Mouse (Mus musculus): Measurements from ENCODE around the gene Gm9732. TPM values are rescaled to one million over a fixed set of nuclear protein-coding genes. Genes with fewer than 3 reads are reported as not detected.

Gene Gm9732
- polyA plus RNA-seq (2017; shearing (Covaris generic)) = 1 to 10 TPM in 1 of 2 experiments, under 1 TPM in 1; 0.81 to 4.9 TPM

GRCm38 (mm10) chr14:43274986-43275511 lies at the start of gene Gm9732:
TSS of gene Gm9732 (plus strand) at chr14:43275036.

GRCm38 (mm10) chr14:43235204-43235603 lies 39.6 kb upstream of the Gm9732 start, which contains the start of gene Gm8122:
TSS of gene Gm8122 (minus strand) at chr14:43235304.

GRCm38 (mm10) chr14:43258349-43258748 lies 16.5 kb upstream of the Gm9732 start, which contains the start of gene Gm8126:
TSS of gene Gm8126 (plus strand) at chr14:43258649.

GRCm38 (mm10) chr14:43293503-43293902 lies 18.7 kb downstream of the Gm9732 start, which contains the start of gene Gm8127:
TSS of gene Gm8127 (minus strand) at chr14:43293832.

GRCm38 (mm10) chr14:43347711-43348110 lies 72.9 kb downstream of the Gm9732 start, which contains the start of gene 1700001F09Rik:
TSS of gene 1700001F09Rik (minus strand) at chr14:43347811.

Other genes starting within 250 kb of the Gm9732 start
- gene Gm8094, start 198.4 kb upstream of the Gm9732 start, polyA plus RNA-seq (2017; shearing (Covaris generic)) = not detected
- gene Gm8104, start 174.4 kb upstream of the Gm9732 start, polyA plus RNA-seq (2017; shearing (Covaris generic)) = not detected
- gene Gm7233, start 95.2 kb upstream of the Gm9732 start, polyA plus RNA-seq (2017; shearing (Covaris generic)) = not detected
- not detected for gene Gm8122, start 39.7 kb upstream of the Gm9732 start, polyA plus RNA-seq (2017; shearing (Covaris generic))
- 1 to 10 TPM in 1 of 2 experiments, under 1 TPM in 1; 0.28 to 1.6 TPM for gene Gm8126, start 16.4 kb upstream of the Gm9732 start, polyA plus RNA-seq (2017; shearing (Covaris generic))
- 1 to 10 TPM in 1 of 2 experiments, under 1 TPM in 1; 0.25 to 1.8 TPM for gene Gm8127, start 18.8 kb downstream of the Gm9732 start, polyA plus RNA-seq (2017; shearing (Covaris generic))
- not detected for gene 1700001F09Rik, start 72.8 kb downstream of the Gm9732 start, polyA plus RNA-seq (2017; shearing (Covaris generic))
- gene Gm8138, start 141.3 kb downstream of the Gm9732 start, polyA plus RNA-seq (2017; shearing (Covaris generic)) = not detected

Data from inflammation-experienced regulatory T-cells (primary cell).